Mouse (Mus musculus) intestine, embryonic 15.5 days (tissue): ENCODE measurements around the gene Cct8. TPM values are rescaled to one million over a fixed set of nuclear protein-coding genes. Genes with fewer than 3 reads are reported as not detected.
A peak's percentile ranks its signal among the peaks of the same experiment; 100 is the strongest.

Experiments
- ATAC-seq: fragments of 200-750 bp; cut with Nextera tagmentation; 2 replicates; pipeline ENCODE4 v1.8.0; 2017; ENCODE audit warnings: moderate TSS enrichment, moderate library complexity
- H3K27ac ChIP-seq: fragments of 300-500 bp; sonication (generic); 2 replicates; pipeline ENCODE4 v1.5.1; 2015; ENCODE audit warnings: mild to moderate bottlenecking, inconsistent platforms
- H3K27me3 ChIP-seq: fragments of 300-500 bp; sonication (generic); replicated peaks from 2 replicates; pipeline ENCODE4 v1.6.1; 2015; ENCODE audit warnings: inconsistent platforms
- H3K36me3 ChIP-seq: fragments of 300-500 bp; sonication (generic); 2 replicates; pipeline ENCODE4 v1.6.1; 2015; ENCODE audit warnings: inconsistent platforms
- H3K4me1 ChIP-seq: fragments of 300-500 bp; sonication (generic); replicated peaks from 2 replicates; pipeline ENCODE4 v1.6.1; 2015; ENCODE audit warnings: inconsistent platforms
- H3K4me2 ChIP-seq: fragments of 300-500 bp; sonication (generic); replicated peaks from 2 replicates; pipeline ENCODE4 v1.6.1; 2015; ENCODE audit warnings: mild to moderate bottlenecking, inconsistent platforms
- H3K4me3 ChIP-seq: fragments of 300-500 bp; sonication (generic); replicated peaks from 2 replicates; pipeline ENCODE4 v1.5.1; 2015; ENCODE audit warnings: inconsistent platforms
- H3K9ac ChIP-seq: fragments of 300-500 bp; sonication (generic); 2 replicates; pipeline ENCODE4 v1.6.1; 2015; ENCODE audit warnings: inconsistent platforms
- H3K9me3 ChIP-seq: fragments of 300-500 bp; sonication (generic); 2 replicates; pipeline ENCODE4 v1.6.1; 2016; ENCODE audit warnings: inconsistent platforms
- WGBS: fragments of 180-500 bp; shearing (Covaris S2); methylation state at CpG from one replicate; pipeline ENCODE4 v1.1.7; 2015; 5-methylcytosine and 5-hydroxymethylcytosine counted together
- polyA plus RNA-seq: library from polyadenylated mRNA; unstranded; fragments of >200 nt; fragmentation: Nextera tagmentation; extraction: Ambion mirVana; gene quantifications from 2 replicates; pipeline ENCODE4 v1.2.1, GENCODE M21; 2015

Gene Cct8
- polyA plus RNA-seq, 1 experiment from 2014 or later = 457 TPM

DNA sequence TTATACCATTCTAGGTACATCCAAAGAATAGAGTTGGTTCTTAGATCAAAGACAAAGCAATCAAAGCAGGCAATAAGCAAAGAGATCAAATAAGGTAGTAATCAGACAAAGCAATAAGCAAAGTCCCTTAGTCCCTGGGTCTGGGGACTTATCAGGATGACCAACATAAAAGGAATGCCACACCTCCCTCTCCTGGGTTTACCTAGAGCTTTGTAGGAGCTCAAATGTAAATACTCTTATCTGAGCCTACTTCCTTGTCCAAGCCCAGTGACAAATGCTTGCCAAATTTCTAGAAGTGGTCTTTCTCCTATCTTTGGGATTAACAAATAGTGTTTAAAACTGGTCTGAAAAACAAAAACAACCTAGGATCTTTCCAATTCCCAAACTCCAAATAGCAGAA, 52.4 kb downstream of the Cct8 start:
- H3K27me3 ChIP-seq = no peaks in the 10 kb centered on the region
- peaks cover 9% of the 10 kb centered on the region; the same call in 1 of the 2 replicates for H3K4me1 ChIP-seq
- no peak overlapping the region for H3K4me2 ChIP-seq
- no peaks in the 10 kb centered on the region for H3K36me3 ChIP-seq
- H3K9ac ChIP-seq = no peak overlapping the region
- no peaks in the 10 kb centered on the region for H3K9me3 ChIP-seq
- H3K4me3 ChIP-seq = no peak overlapping the region
- H3K27ac ChIP-seq = no peak overlapping the region
- ATAC-seq = peak; percentile 68

DNA sequence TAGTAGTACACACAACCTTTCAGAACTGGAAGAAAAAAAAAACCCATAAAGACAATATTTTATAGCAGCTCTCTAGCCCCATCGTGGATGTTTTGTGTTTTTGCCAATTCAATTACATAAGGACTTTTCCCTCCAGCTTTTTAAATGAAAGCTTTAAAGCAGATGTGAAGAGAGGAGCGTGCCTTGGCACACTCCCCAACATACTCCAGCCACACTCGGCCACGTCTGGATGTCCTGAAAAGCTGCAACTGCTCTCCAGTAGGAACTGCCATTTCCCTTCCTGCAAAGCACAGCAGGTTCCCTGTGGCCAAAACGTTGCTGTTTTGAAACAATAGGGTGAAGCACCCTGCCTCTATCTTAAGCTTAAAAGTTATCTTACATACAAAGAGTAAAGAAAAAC, 53.4 kb downstream of the Cct8 start:
- 40% methylated on average over 5 of the region's 5 CpGs for WGBS
- H3K27ac ChIP-seq = no peak overlapping the region
- no peaks in the 10 kb centered on the region for H3K36me3 ChIP-seq

DNA sequence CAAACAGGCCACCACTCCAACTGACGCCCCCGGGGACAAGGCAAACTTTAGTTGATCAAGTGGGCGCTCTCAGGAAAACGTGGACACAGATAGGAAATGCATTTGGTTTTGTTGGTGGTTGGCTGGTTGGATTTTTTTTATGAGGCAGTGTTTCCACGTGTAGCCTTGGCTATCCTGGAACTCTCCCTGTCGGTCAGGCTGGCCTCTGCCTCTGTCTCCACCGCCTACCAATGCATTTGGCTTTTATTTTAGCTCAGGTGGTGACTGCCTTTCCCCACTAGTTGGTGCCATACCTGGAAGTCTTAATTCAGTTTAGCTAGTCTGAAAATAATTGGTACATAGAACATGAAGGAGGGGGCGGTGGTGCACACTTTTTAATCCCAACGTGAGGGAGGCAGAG, 54.6 kb downstream of the Cct8 start:
- H3K36me3 ChIP-seq = 0 out of 2 replicates have a peak, but pooled peaks cover 1% of the 10 kb centered on the region
- no peak overlapping the region for H3K27ac ChIP-seq
- H3K27me3 ChIP-seq = no peaks in the 10 kb centered on the region
- peaks cover 9% of the 10 kb centered on the region; the same call in 1 of the 2 replicates for H3K4me1 ChIP-seq
- H3K4me3 ChIP-seq = peak overlapping the region; percentile 90
- no peaks in the 10 kb centered on the region for H3K9me3 ChIP-seq
- 0 out of 2 replicates have a peak, but pooled peaks have one; percentile 6 for ATAC-seq
- peak overlapping the region; percentile 98 for H3K9ac ChIP-seq
- peak overlapping the region; percentile 77 for H3K4me2 ChIP-seq
- 23% methylated on average over 9 of the region's 9 CpGs for WGBS

More for the DNA sequence above, 53.4 kb downstream of the Cct8 start:
- Histone ChIP-seq H3K4me1 (peaks cover 9% of the 10 kb centered on the region; the same call in 1 of the 2 replicates), H3K9ac (no peak overlapping the region), H3K9me3 (no peaks in the 10 kb centered on the region), H3K27me3 (no peaks in the 10 kb centered on the region), H3K4me2 (no peak overlapping the region), H3K4me3 (no peak overlapping the region)
- ATAC-seq = no peak

DNA sequence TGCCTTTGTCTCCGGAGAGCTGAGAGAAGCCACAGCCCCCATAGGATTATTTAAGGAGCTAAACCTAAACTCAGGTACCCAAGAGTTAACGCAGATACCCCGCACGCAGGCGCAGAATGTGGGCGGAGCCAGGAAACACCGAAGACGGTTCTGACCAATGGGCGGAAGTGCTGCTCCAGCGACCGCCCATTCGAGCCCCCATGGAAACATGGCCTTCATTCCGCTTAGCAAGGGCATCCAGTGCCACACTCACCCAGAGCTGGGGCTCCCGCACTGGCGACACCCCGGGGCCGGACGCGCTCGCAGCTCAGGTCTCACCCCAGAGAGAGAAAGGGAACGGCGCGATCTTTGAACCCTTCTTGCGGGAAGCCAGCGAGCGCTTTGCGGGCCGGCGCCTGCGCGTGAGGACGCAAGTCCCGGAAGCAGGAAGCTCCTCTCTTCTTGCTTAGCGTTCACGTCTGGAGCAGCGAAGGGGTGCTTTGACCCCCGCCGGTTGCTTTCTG, 55.4 kb downstream of the Cct8 start, which contains the start of gene Rwdd2b:
Gene Rwdd2b, minus strand, starts transcription at position 390 of the 503 bp plus-strand sequence.
- Histone ChIP-seq H3K4me1 (peaks cover 9% of the 10 kb centered on the region; the same call in 1 of the 2 replicates), H3K4me3 (peak within 1 kb of the TSS; percentile 90), H3K27me3 (no peaks in the 10 kb centered on the region), H3K9me3 (no peaks in the 10 kb centered on the region), H3K27ac (peak within 1 kb of the TSS; percentile 96), H3K4me2 (peak within 1 kb of the TSS; percentile 77), H3K9ac (peak within 1 kb of the TSS; percentile 98), H3K36me3 (0 out of 2 replicates have a peak, but pooled peaks cover 3% of the 10 kb centered on the region)
- under 1% methylated on average over 38 of the region's 38 CpGs for WGBS
- ATAC-seq = peak; percentile 95

DNA sequence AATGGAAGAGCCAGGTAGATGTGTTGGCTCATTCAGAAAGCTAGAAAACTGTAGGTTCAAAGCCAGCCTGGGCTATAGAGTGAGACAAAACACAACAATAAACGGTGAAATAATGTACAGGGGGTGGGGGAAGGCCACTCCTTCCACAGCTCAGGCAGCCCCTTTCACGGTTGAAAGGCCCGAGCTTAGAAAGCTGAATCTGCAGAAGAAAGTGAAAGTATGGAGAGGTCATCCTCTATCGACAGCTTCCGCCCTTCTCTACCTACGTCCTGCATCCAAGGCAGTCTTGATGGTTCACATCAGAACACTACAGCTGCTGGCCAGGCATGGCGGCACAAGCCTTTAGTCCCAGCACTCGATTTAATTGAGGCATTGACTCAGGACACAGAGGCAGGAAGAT, 57.0 kb downstream of the Cct8 start:
- H3K27ac ChIP-seq = no peak overlapping the region
- H3K36me3 ChIP-seq = 0 out of 2 replicates have a peak, but pooled peaks cover 3% of the 10 kb centered on the region
- no peak for ATAC-seq
- WGBS = 88% methylated on average over 8 of the region's 8 CpGs
- H3K27me3 ChIP-seq = no peaks in the 10 kb centered on the region
- no peak overlapping the region for H3K4me3 ChIP-seq
- peaks cover 9% of the 10 kb centered on the region; the same call in 1 of the 2 replicates for H3K4me1 ChIP-seq
- no peaks in the 10 kb centered on the region for H3K9me3 ChIP-seq
- H3K4me2 ChIP-seq = no peak overlapping the region
- no peak overlapping the region for H3K9ac ChIP-seq

DNA sequence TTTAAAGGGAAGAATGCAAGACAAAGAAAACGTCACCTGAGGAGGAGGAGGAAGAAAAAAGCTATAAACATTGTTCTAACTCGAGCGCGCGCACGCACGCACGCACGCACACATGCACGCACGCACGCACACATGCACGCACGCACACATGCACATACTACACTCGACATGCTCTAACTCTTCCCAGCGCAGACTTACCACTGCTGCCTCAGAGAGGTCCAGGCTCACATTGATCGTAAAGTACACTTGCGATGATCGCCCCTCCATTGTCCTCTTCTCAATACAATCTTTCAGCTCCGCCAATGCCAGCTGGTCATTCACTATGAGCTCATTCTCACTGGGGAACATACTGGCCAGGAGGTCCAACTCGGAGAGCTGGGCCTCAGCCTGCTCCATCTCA, 58.6 kb downstream of the Cct8 start:
- Histone ChIP-seq H3K9me3 (no peaks in the 10 kb centered on the region), H3K4me1 (0 out of 2 replicates have a peak, but pooled peaks cover 5% of the 10 kb centered on the region), H3K27me3 (no peaks in the 10 kb centered on the region), H3K4me3 (no peak overlapping the region), H3K36me3 (0 out of 2 replicates have a peak, but pooled peaks cover 3% of the 10 kb centered on the region), H3K9ac (no peak overlapping the region), H3K27ac (no peak overlapping the region), H3K4me2 (no peak overlapping the region)
- 95% methylated on average over 21 of the region's 21 CpGs for WGBS
- no peak for ATAC-seq

DNA sequence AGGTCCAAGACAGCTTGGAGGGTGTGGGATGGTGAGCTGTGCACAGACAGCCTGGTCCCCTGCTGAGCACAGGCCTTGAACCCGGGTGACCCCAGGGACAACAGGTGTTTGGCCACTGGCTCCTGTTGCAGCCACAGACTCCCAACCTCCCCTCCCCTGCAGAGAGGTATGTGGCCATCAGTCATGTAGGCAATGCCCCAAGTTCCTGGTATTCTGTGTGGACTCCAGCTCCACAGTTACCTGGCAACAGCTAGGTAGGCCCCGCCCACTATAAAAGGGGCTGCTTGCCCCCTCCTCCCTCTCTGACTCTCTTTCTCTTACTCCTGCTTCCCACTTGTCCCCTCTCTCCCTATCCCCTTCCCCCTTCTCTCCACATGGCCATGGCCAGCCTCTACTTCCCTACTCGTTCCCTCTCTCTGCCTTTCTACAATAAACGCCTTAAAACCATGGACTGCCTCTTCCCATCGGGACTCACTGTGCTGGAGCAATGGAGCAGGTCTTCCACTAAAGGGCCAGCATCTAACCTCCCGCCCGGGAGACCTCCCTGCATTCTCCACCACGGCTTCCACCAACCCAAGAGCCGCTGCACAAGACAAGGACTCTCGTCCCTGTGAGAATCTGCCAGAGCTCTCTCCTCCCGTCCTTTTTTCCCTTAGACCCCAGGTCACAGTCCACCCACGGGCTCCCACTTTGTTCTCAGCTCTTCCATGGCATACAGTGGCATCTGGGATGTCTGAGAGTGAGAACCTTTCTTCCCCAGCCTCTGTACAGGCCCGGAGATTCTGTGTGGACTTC, 60.1 kb downstream of the Cct8 start:
- H3K4me1 ChIP-seq = no peaks in the 10 kb centered on the region
- 0 out of 2 replicates have a peak, but pooled peaks cover 3% of the 10 kb centered on the region for H3K36me3 ChIP-seq
- H3K9me3 ChIP-seq = no peaks in the 10 kb centered on the region
- 77% methylated on average over 13 of the region's 13 CpGs for WGBS
- H3K4me3 ChIP-seq = no peak overlapping the region
- no peak overlapping the region for H3K27ac ChIP-seq
- no peak for ATAC-seq
- no peak overlapping the region for H3K9ac ChIP-seq
- no peak overlapping the region for H3K4me2 ChIP-seq
- H3K27me3 ChIP-seq = no peaks in the 10 kb centered on the region

DNA sequence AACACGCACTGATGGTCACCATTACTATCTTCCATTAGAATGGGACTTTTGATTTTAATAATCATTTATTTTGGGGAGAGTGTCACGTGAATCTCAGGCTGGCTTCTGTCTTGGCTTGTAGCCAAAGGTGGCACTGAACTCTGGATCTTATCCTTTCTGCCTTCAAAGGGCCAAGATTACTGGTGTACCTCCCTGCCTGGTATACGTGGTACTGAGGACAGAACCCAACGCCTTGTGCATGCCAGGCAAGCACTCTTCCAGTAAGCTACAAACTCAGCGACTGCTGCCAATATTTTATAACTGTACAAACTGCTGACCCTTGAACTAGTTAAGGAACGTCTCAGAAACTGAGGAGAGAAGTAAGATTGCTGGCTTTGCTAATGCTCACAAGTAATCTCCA, 60.7 kb downstream of the Cct8 start:
- Histone ChIP-seq H3K4me2 (no peak overlapping the region), H3K4me1 (no peaks in the 10 kb centered on the region), H3K9ac (no peak overlapping the region), H3K27ac (no peak overlapping the region), H3K9me3 (no peaks in the 10 kb centered on the region), H3K27me3 (no peaks in the 10 kb centered on the region), H3K4me3 (no peak overlapping the region), H3K36me3 (0 out of 2 replicates have a peak, but pooled peaks cover 3% of the 10 kb centered on the region)
- ATAC-seq = no peak
- 70% methylated on average over 6 of the region's 6 CpGs for WGBS

DNA sequence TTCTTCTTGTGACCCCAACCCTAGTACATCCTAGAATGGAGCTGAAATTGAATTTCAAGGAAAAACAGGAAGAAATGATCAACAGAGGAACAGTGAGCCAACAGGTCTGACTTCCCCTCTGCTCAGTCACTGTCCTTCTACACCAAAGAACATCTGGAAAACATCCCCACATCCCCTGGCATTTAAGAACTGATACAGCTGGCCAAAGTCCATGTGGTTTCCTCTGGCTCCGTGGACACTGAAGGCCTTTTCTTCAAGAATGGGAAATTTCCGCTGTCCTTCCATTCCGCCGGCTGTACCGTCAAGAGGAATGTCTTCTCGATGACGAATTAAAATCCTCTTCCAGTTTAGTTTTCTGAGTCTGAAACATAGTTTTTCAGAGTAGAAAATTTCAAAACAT, 61.4 kb downstream of the Cct8 start:
- Histone ChIP-seq H3K4me2 (no peak overlapping the region), H3K36me3 (0 out of 2 replicates have a peak, but pooled peaks cover 3% of the 10 kb centered on the region), H3K27ac (no peak overlapping the region), H3K9me3 (no peaks in the 10 kb centered on the region), H3K27me3 (no peaks in the 10 kb centered on the region), H3K4me1 (no peaks in the 10 kb centered on the region), H3K4me3 (no peak overlapping the region), H3K9ac (no peak overlapping the region)
- ATAC-seq = no peak
- 90% methylated on average over 7 of the region's 7 CpGs for WGBS

Other genes starting within 250 kb of the Cct8 start
- 20.0 and 22.5 TPM in 2 replicates for gene N6amt1, start 141.7 kb downstream of the Cct8 start, polyA plus RNA-seq
- 22.9 and 26.8 TPM in 2 replicates for gene Ltn1, start 63.3 kb downstream of the Cct8 start, polyA plus RNA-seq
- gene Rwdd2b, start 55.3 kb downstream of the Cct8 start, polyA plus RNA-seq = 14.2 and 15.3 TPM in 2 replicates
- gene Usp16, start 41.2 kb downstream of the Cct8 start, polyA plus RNA-seq = 35.6 and 41.0 TPM in 2 replicates
- gene Map3k7cl, start 57.5 kb upstream of the Cct8 start, polyA plus RNA-seq = 0.53 and 0.62 TPM in 2 replicates
- gene Bach1, start 203.1 kb upstream of the Cct8 start, polyA plus RNA-seq = 17.4 and 19.7 TPM in 2 replicates